12 mouse cellular contexts compared by ENCODE assay signal in genomic region chrX:93676228-93676627, GRCm38 (mm10). TPM values are rescaled to one million over a fixed set of nuclear protein-coding genes. Genes with fewer than 3 reads are reported as not detected.
DNase-seq lines count a peak whose midpoint lies in the region; ATAC-seq and TF ChIP-seq lines count a peak whose summit lies in the region.
"Had no signal": no experiment of that assay in that cellular context is flagged by ENCODE, and none has a peak within 500 bp of the region (broad histone marks: within the 10 kb centered on the region; RNA-seq: fewer than 3 reads in every experiment).

No protein-coding gene starts in this region.

- H3K9ac ChIP-seq in kidney, embryonic 15.5 days = no peak overlapping the region
- no peak overlapping the region for H3K9ac ChIP-seq in embryonic facial prominence, embryonic 13.5 days
- peak overlapping the region; percentile 49; the same call in 1 of the 2 replicates for H3K9ac ChIP-seq in hindbrain, postnatal 0 days (replicated peaks; ENCODE audit: low read length)
- peak overlapping the region; percentile 48; the same call in 1 of the 2 replicates for H3K9ac ChIP-seq in midbrain, embryonic 15.5 days

- peaks cover 25% of the 10 kb centered on the region; the same call in 1 of the 2 replicates for H3K27me3 ChIP-seq in kidney, embryonic 15.5 days
- 0 out of 2 replicates have a peak, but pooled peaks cover 9% of the 10 kb centered on the region for H3K27me3 ChIP-seq in embryonic facial prominence, embryonic 13.5 days
- H3K27me3 ChIP-seq in hindbrain, postnatal 0 days (ENCODE audit: insufficient read depth, low read length) = no peaks in the 10 kb centered on the region
- H3K27me3 ChIP-seq in midbrain, embryonic 15.5 days (replicated peaks) = no peaks in the 10 kb centered on the region

- H3K4me1 ChIP-seq in kidney, embryonic 15.5 days = no peaks in the 10 kb centered on the region
- H3K4me1 ChIP-seq in embryonic facial prominence, embryonic 13.5 days = no peaks in the 10 kb centered on the region
- H3K4me1 ChIP-seq in hindbrain, postnatal 0 days (ENCODE audit: insufficient read depth, low read length) = no peaks in the 10 kb centered on the region
- H3K4me1 ChIP-seq in midbrain, embryonic 15.5 days = 0 out of 2 replicates have a peak, but pooled peaks cover 7% of the 10 kb centered on the region

- no peaks in the 10 kb centered on the region for H3K9me3 ChIP-seq in kidney, embryonic 15.5 days (replicated peaks)
- H3K9me3 ChIP-seq in embryonic facial prominence, embryonic 13.5 days = no peaks in the 10 kb centered on the region
- H3K9me3 ChIP-seq in hindbrain, postnatal 0 days (ENCODE audit: low read length) = no peaks in the 10 kb centered on the region
- no peaks in the 10 kb centered on the region for H3K9me3 ChIP-seq in midbrain, embryonic 15.5 days

- WGBS in kidney, embryonic 15.5 days = 70% methylated on average over 2 of the region's 2 CpGs
- 52% methylated on average over 2 of the region's 2 CpGs for WGBS in embryonic facial prominence, embryonic 13.5 days
- 63% methylated on average over 2 of the region's 2 CpGs for WGBS in hindbrain, postnatal 0 days
- 49% methylated on average over 2 of the region's 2 CpGs for WGBS in midbrain, embryonic 15.5 days

- DNase-seq in kidney, adult 9 months = no peak
- DNase-seq in hindbrain, postnatal 0 days (ENCODE audit: low spot score) = no peak
- no peak for DNase-seq in lung, postnatal 14 days
- no peak for DNase-seq in spleen, postnatal 4 days (ENCODE audit: low spot score in 2 of 2)
- no peak for DNase-seq in ovary, adult 18-20 months (ENCODE audit: low spot score)
- DNase-seq: adrenal gland, postnatal 25 days; gastrocnemius, postnatal 14 days; kidney, adult 11 months had no signal

- H3K36me3 ChIP-seq in kidney, embryonic 15.5 days = no peaks in the 10 kb centered on the region
- H3K36me3 ChIP-seq in embryonic facial prominence, embryonic 13.5 days = no peaks in the 10 kb centered on the region
- no peaks in the 10 kb centered on the region for H3K36me3 ChIP-seq in hindbrain, postnatal 0 days (ENCODE audit: insufficient read depth, low read length)
- no peaks in the 10 kb centered on the region for H3K36me3 ChIP-seq in midbrain, embryonic 15.5 days (replicated peaks)

- H3K4me2 ChIP-seq in kidney, embryonic 15.5 days = peak overlapping the region; percentile 64
- H3K4me2 ChIP-seq in embryonic facial prominence, embryonic 13.5 days = peak overlapping the region; percentile 60
- peak overlapping the region; percentile 62 for H3K4me2 ChIP-seq in hindbrain, postnatal 0 days (ENCODE audit: low read depth, low read length)
- H3K4me2 ChIP-seq in midbrain, embryonic 15.5 days = peak overlapping the region; percentile 47

- TF ChIP-seq CTCF in hindbrain, postnatal 0 days (IDR thresholded peaks at IDR 0.05; ENCODE audit: low read depth) = no peak

- no peak overlapping the region for H3K27ac ChIP-seq in kidney, embryonic 15.5 days
- H3K27ac ChIP-seq in embryonic facial prominence, embryonic 13.5 days = peak overlapping the region; percentile 87; the same call in 1 of the 2 replicates
- no peak overlapping the region; the same call in 1 of the 2 replicates for H3K27ac ChIP-seq in hindbrain, postnatal 0 days
- H3K27ac ChIP-seq in midbrain, embryonic 15.5 days = peak overlapping the region; percentile 92

- ATAC-seq in kidney, embryonic 15.5 days (replicated peaks; ENCODE audit: low FRiP score) = no peak
- ATAC-seq in embryonic facial prominence, embryonic 13.5 days (ENCODE audit: insufficient number of reproducible peaks, insufficient read depth, low FRiP score, low TSS enrichment, low read depth) = no peak
- ATAC-seq in hindbrain, postnatal 0 days = no peak
- no peak for ATAC-seq in midbrain, embryonic 15.5 days (replicated peaks)

- H3K4me3 ChIP-seq in kidney, embryonic 15.5 days (replicated peaks) = no peak overlapping the region; the same call in 1 of the 2 replicates
- peak overlapping the region; percentile 42 for H3K4me3 ChIP-seq in embryonic facial prominence, embryonic 13.5 days
- H3K4me3 ChIP-seq in hindbrain, postnatal 0 days (ENCODE audit: low read length) = peak overlapping the region; percentile 38
- peak overlapping the region; percentile 40 for H3K4me3 ChIP-seq in midbrain, embryonic 15.5 days

RNA-seq across cellular contexts. Expression of gene Pcyt1b, which starts 21.6 kb away (rescaled TPM):
- polyA plus RNA-seq in kidney, embryonic 15.5 days (2015; fragmentation: Nextera tagmentation; extraction: Ambion mirVana) = 1.3 and 1.6 TPM in 2 replicates
- 4.8 and 5.0 TPM in 2 replicates for polyA plus RNA-seq in embryonic facial prominence, embryonic 13.5 days (2015; fragmentation: Nextera tagmentation; extraction: Ambion mirVana)
- 15.3 and 17.3 TPM in 2 replicates for total RNA-seq in hindbrain, postnatal 0 days (2014; rRNA removed)
- 14.5 and 14.8 TPM in 2 replicates for polyA plus RNA-seq in hindbrain, postnatal 0 days (2015; fragmentation: Nextera tagmentation; extraction: Ambion mirVana)
- 24.6 and 26.2 TPM in 2 replicates for polyA plus RNA-seq in midbrain, embryonic 15.5 days (2015; fragmentation: Nextera tagmentation; extraction: Ambion mirVana)
- total RNA-seq: liver, adult 2 months had no signal

RNA-seq across cellular contexts. Expression of gene Pola1, which starts 44.3 kb away (rescaled TPM):
- polyA plus RNA-seq in kidney, embryonic 15.5 days (2015; fragmentation: Nextera tagmentation; extraction: Ambion mirVana) = 21.7 and 23.2 TPM in 2 replicates
- polyA plus RNA-seq in embryonic facial prominence, embryonic 13.5 days (2015; fragmentation: Nextera tagmentation; extraction: Ambion mirVana) = 18.0 and 20.8 TPM in 2 replicates
- 5.4 and 6.8 TPM in 2 replicates for total RNA-seq in hindbrain, postnatal 0 days (2014; rRNA removed)
- polyA plus RNA-seq in hindbrain, postnatal 0 days (2015; fragmentation: Nextera tagmentation; extraction: Ambion mirVana) = 2.6 and 3.0 TPM in 2 replicates
- polyA plus RNA-seq in midbrain, embryonic 15.5 days (2015; fragmentation: Nextera tagmentation; extraction: Ambion mirVana) = 5.4 TPM in 2 replicates

Comparison
In these comparisons a context has a peak if more than half of its experiments do, and no peak if none do; other contexts are left out.
1. H3K27ac ChIP-seq: peak in embryonic facial prominence, embryonic 13.5 days (single experiment) and midbrain, embryonic 15.5 days (single experiment); none in kidney, embryonic 15.5 days (single experiment) and hindbrain, postnatal 0 days (single experiment).
2. H3K9ac ChIP-seq: peak in hindbrain, postnatal 0 days (single experiment) and midbrain, embryonic 15.5 days (single experiment); none in kidney, embryonic 15.5 days (single experiment) and embryonic facial prominence, embryonic 13.5 days (single experiment).
3. Peak in every context shown above with its lines, with median percentiles within 50 percentile points of each other: H3K4me2 ChIP-seq.